Mouse (Mus musculus) C2C12 (cell line): ENCODE measurements around the gene Gm20388. TPM values are rescaled to one million over a fixed set of nuclear protein-coding genes. Genes with fewer than 3 reads are reported as not detected.
"Not testable (repeated sequence)": the region's sequence is repeated elsewhere in the genome, so short reads cannot be mapped to it uniquely, and the experiment has no call there.

Experiments
- H3K27me3 ChIP-seq: one replicate; pipeline ENCODE4 v1.6.1; 2011; ENCODE audit not compliant: control insufficient read depth, insufficient read depth, insufficient read length
- H3K36me3 ChIP-seq: one replicate; pipeline ENCODE4 v1.6.1; 2011; ENCODE audit not compliant: control insufficient read depth, insufficient read depth
- H3K4me3 ChIP-seq: one replicate; pipeline ENCODE4 v1.5.1; 2011; ENCODE audit warnings: mild to moderate bottlenecking, control low read depth; ENCODE audit not compliant: poor library complexity, insufficient read depth, severe bottlenecking
- H3K79me2 ChIP-seq: one replicate; pipeline ENCODE4 v1.6.1; 2011; ENCODE audit not compliant: control insufficient read depth, insufficient read depth
- H3K79me3 ChIP-seq: one replicate; pipeline ENCODE4 v1.6.1; 2011; ENCODE audit warnings: low read depth, control low read depth
- H3ac ChIP-seq: one replicate; pipeline ENCODE3; 2011; ENCODE audit warnings: low read depth; ENCODE audit not compliant: control insufficient read depth, insufficient read length
- CEBPB ChIP-seq: IDR thresholded peaks from one replicate; pipeline ENCODE4 v1.6.1; 2011; ENCODE audit warnings: low read depth, mild to moderate bottlenecking, control low read depth, moderate library complexity
- CTCF ChIP-seq: IDR thresholded peaks from one replicate; pipeline ENCODE4 v1.5.1; 2011; ENCODE audit not compliant: control insufficient read depth, insufficient read depth, insufficient read length
- FOSL1 ChIP-seq: IDR thresholded peaks from one replicate; pipeline ENCODE4 v1.8.0; 2011; ENCODE audit warnings: mild to moderate bottlenecking, low read length; ENCODE audit not compliant: poor library complexity, insufficient read depth, severe bottlenecking
- MAX ChIP-seq: IDR thresholded peaks from one replicate; pipeline ENCODE4 v1.6.1; 2011; ENCODE audit warnings: mild to moderate bottlenecking, control low read depth
- MYOD1 ChIP-seq: IDR thresholded peaks from one replicate; pipeline ENCODE4 v1.6.1; 2011; ENCODE audit warnings: low read depth; ENCODE audit not compliant: control insufficient read depth, insufficient read length
- MYOG ChIP-seq: IDR thresholded peaks from one replicate; pipeline ENCODE4 v1.6.1; 2011; ENCODE audit not compliant: control insufficient read depth, insufficient read length; ENCODE audit errors: extremely low read depth
- USF1 ChIP-seq: IDR thresholded peaks from one replicate; pipeline ENCODE4 v1.6.1; 2011; ENCODE audit warnings: low read depth, mild to moderate bottlenecking, control low read depth, moderate library complexity
- polyA plus RNA-seq: library from polyadenylated mRNA; unstranded; fragments of >200 nt; fragmentation: generic; extraction: Trizol; gene quantifications from one replicate; pipeline ENCODE4 v1.2.1, GENCODE M21; 2012; ENCODE audit warnings: missing spikeins

The Gm20388 gene
- polyA plus RNA-seq, 1 experiment = 15.0 TPM

GRCm38 (mm10) chr8:123428343-123428893 is 3517.8 kb downstream of the Gm20388 start:
- Histone ChIP-seq H3ac (no peak overlapping the region), H3K79me2 (no peaks in the 10 kb centered on the region), H3K36me3 (no peaks in the 10 kb centered on the region), H3K4me3 (no peak overlapping the region), H3K79me3 (no peaks in the 10 kb centered on the region), H3K27me3 (no peaks in the 10 kb centered on the region)
- TF ChIP-seq FOSL1 (no peak), CTCF (no peak), USF1 (no peak), MYOD1 (no peak), MAX (no peak), MYOG (no peak), CEBPB (no peak)

GRCm38 (mm10) chr8:123428939-123429721 is 3518.5 kb downstream of the Gm20388 start:
- H3ac ChIP-seq = no peak overlapping the region
- no peaks in the 10 kb centered on the region for H3K79me2 ChIP-seq
- no peaks in the 10 kb centered on the region for H3K27me3 ChIP-seq
- TF ChIP-seq MYOG = no peak
- no peak for TF ChIP-seq MAX
- TF ChIP-seq CEBPB = no peak
- no peak for TF ChIP-seq CTCF
- no peak for TF ChIP-seq USF1
- TF ChIP-seq FOSL1 = no peak
- no peak for TF ChIP-seq MYOD1
- H3K36me3 ChIP-seq = no peaks in the 10 kb centered on the region
- H3K79me3 ChIP-seq = no peaks in the 10 kb centered on the region
- H3K4me3 ChIP-seq = no peak overlapping the region

- H3ac ChIP-seq, H3K36me3 ChIP-seq, H3K4me3 ChIP-seq, H3K27me3 ChIP-seq, H3K79me3 ChIP-seq, H3K79me2 ChIP-seq: not testable (repeated sequence)
These were observed 3519.0 kb downstream of the Gm20388 start for GRCm38 (mm10) chr8:123429722-123430013.

- H3ac ChIP-seq, H3K79me3 ChIP-seq, H3K4me3 ChIP-seq, H3K79me2 ChIP-seq, H3K27me3 ChIP-seq, H3K36me3 ChIP-seq: not testable (repeated sequence)
These were observed 3520.3 kb downstream of the Gm20388 start for GRCm38 (mm10) chr8:123430936-123431335.

GRCm38 (mm10) chr8:123431616-123432365 is 3521.2 kb downstream of the Gm20388 start:
- Histone ChIP-seq H3K4me3 (no peak overlapping the region), H3K79me2 (no peaks in the 10 kb centered on the region), H3K79me3 (no peaks in the 10 kb centered on the region), H3K27me3 (no peaks in the 10 kb centered on the region), H3K36me3 (no peaks in the 10 kb centered on the region), H3ac (no peak overlapping the region)
- TF ChIP-seq CTCF (no peak), MYOD1 (no peak), FOSL1 (no peak), USF1 (no peak), MYOG (no peak)

- no peak overlapping the region for H3K4me3 ChIP-seq
- TF ChIP-seq MYOD1 (no peak), CTCF (no peak), CEBPB (no peak), FOSL1 (no peak), USF1 (no peak), MYOG (no peak), MAX (no peak)
- no peaks in the 10 kb centered on the region for H3K79me2 ChIP-seq
- no peaks in the 10 kb centered on the region for H3K27me3 ChIP-seq
- H3K36me3 ChIP-seq = no peaks in the 10 kb centered on the region
- H3K79me3 ChIP-seq = no peaks in the 10 kb centered on the region
- H3ac ChIP-seq = no peak overlapping the region
These were observed 3521.7 kb downstream of the Gm20388 start for GRCm38 (mm10) chr8:123432381-123432780.

- not testable (repeated sequence) for H3K79me2 ChIP-seq, H3K36me3 ChIP-seq, H3K27me3 ChIP-seq, H3ac ChIP-seq, H3K4me3 ChIP-seq, H3K79me3 ChIP-seq
These were observed 3522.8 kb downstream of the Gm20388 start for GRCm38 (mm10) chr8:123433241-123433974.
